Mouse (Mus musculus) heart, embryonic 14.5 days (tissue): Measurements from ENCODE around the gene Aadacl2. TPM values are rescaled to one million over a fixed set of nuclear protein-coding genes. Genes with fewer than 3 reads are reported as not detected.

Experiments
- ATAC-seq: fragments of 200-750 bp; cut with Nextera tagmentation; 2 replicates; pipeline ENCODE4 v1.8.0; 2017; ENCODE audit warnings: low read depth, moderate TSS enrichment; ENCODE audit not compliant: insufficient number of reproducible peaks, insufficient read depth, low FRiP score
- H3K27ac ChIP-seq, 2 experiments: fragments of 200-500 bp in 1 of 2; fragments of 300-500 bp in 1 of 2; sonication (generic) in 1 of 2; replicated peaks in 1 of 2; 2 replicates each; pipeline ENCODE4 v1.5.1; 2012 to 2014; ENCODE audit warnings: low read depth in 2 of 2, low read length in 2 of 2, control low read depth in 1 of 2, mild to moderate bottlenecking in 1 of 2, mixed read lengths in 1 of 2; ENCODE audit not compliant: control insufficient read depth in 1 of 2, insufficient read depth in 1 of 2
- H3K27me3 ChIP-seq: fragments of 300-500 bp; sonication (generic); 2 replicates; pipeline ENCODE4 v1.6.1; 2014; ENCODE audit warnings: mild to moderate bottlenecking, low read length, control low read depth; ENCODE audit not compliant: control insufficient read depth, insufficient read depth
- H3K36me3 ChIP-seq: fragments of 300-500 bp; sonication (generic); 2 replicates; pipeline ENCODE4 v1.6.1; 2014; ENCODE audit warnings: mild to moderate bottlenecking, control low read depth, low read length, mixed read lengths; ENCODE audit not compliant: control insufficient read depth, insufficient read depth
- H3K4me1 ChIP-seq, 2 experiments: fragments of 200-500 bp in 1 of 2; fragments of 300-500 bp in 1 of 2; sonication (generic) in 1 of 2; 2 replicates each; pipeline ENCODE4 v1.6.1; 2012 to 2014; ENCODE audit warnings: low read length in 2 of 2, control low read depth in 1 of 2, mixed read lengths in 1 of 2; ENCODE audit not compliant: control insufficient read depth in 2 of 2, insufficient read depth in 2 of 2
- H3K4me2 ChIP-seq: fragments of 300-500 bp; sonication (generic); 2 replicates; pipeline ENCODE4 v1.6.1; 2014; ENCODE audit warnings: mild to moderate bottlenecking, low read length
- H3K4me3 ChIP-seq, 2 experiments: fragments of 200-500 bp in 1 of 2; fragments of 300-500 bp in 1 of 2; sonication (generic) in 1 of 2; 2 replicates each; pipeline ENCODE4 v1.5.1; 2012 to 2014; ENCODE audit warnings: low read length in 2 of 2, mild to moderate bottlenecking in 2 of 2, control low read depth in 1 of 2, low read depth in 1 of 2, moderate library complexity in 1 of 2; ENCODE audit not compliant: control insufficient read depth in 1 of 2, insufficient read depth in 1 of 2
- H3K9ac ChIP-seq: fragments of 300-500 bp; sonication (generic); 2 replicates; pipeline ENCODE4 v1.6.1; 2014; ENCODE audit warnings: mild to moderate bottlenecking, low read length
- H3K9me3 ChIP-seq: fragments of 300-500 bp; sonication (generic); 2 replicates; pipeline ENCODE4 v1.6.1; 2016; ENCODE audit warnings: low read length, control low read depth; ENCODE audit not compliant: control insufficient read depth
- WGBS: fragments of 180-500 bp; shearing (Covaris S2); extraction: QIAGEN DNeasy Blood & Tissue Kit; methylation state at CpG from one replicate; pipeline ENCODE4 v1.1.7; 2014; 5-methylcytosine and 5-hydroxymethylcytosine counted together
- polyA plus RNA-seq: library from polyadenylated mRNA; unstranded; fragments of >200 nt; fragmentation: Nextera tagmentation; extraction: Ambion mirVana; gene quantifications from 2 replicates; pipeline ENCODE4 v1.2.1, GENCODE M21; 2014

The Aadacl2 gene
- polyA plus RNA-seq, 1 experiment from 2014 or later, result not detected

DNA sequence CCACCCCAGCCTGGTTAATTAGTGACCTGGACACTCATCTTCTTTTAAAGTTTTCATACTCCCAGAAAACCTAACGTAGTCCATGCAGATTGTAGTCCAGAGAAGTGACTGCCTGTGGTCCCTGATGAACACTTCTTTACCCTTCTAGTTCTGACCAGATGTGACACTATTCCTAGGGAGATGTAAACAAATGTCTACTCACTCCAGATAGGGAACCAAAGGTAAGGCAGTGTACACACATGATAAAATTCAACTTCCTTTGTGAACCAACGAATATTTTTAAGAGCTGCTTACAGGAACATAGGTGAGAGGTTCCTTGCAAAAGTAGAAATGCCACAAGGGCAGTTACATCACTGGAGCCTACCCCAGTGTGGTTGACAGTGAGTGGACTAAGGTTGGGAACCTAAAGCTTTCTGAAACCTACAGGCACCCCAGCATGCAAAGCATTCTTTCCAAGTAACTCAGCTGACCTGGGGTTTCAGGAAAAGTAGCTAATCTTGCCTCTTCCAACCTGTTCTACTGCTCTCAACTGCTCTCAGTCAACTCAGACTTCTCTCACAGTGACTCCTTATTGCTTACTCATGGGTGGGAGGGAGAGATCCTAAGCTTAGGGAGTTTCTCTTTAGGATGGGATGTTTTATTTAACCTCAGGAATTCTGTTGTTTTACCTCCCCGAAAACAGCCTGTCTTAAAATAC is 46.8 kb downstream of the Aadacl2 start:
- Histone ChIP-seq H3K9ac (no peak overlapping the region), H3K27ac (no peak overlapping the region), H3K4me2 (no peak overlapping the region), H3K4me1 (no peaks in the 10 kb centered on the region), H3K9me3 (no peaks in the 10 kb centered on the region), H3K4me3 (no peak overlapping the region), H3K27me3 (no peaks in the 10 kb centered on the region), H3K36me3 (no peaks in the 10 kb centered on the region)
- whole genome bisulfite sequencing, result 72% methylated on average over 3 of the region's 3 CpGs
- no peak for ATAC-seq

- H3K27me3 ChIP-seq, result no peaks in the 10 kb centered on the region
- H3K4me2 ChIP-seq, result no peak overlapping the region
- H3K9me3 ChIP-seq, result no peaks in the 10 kb centered on the region
- no peak overlapping the region for H3K27ac ChIP-seq
- H3K4me3 ChIP-seq, result no peak overlapping the region
- no peak overlapping the region for H3K9ac ChIP-seq
- no peaks in the 10 kb centered on the region for H3K4me1 ChIP-seq
- ATAC-seq, result no peak
- 83% methylated on average over 2 of the region's 2 CpGs for WGBS
- no peaks in the 10 kb centered on the region for H3K36me3 ChIP-seq
Observed at GRCm38 (mm10) chr3:60053931-60054330, 47.4 kb downstream of the Aadacl2 start.

GRCm38 (mm10) chr3:60056451-60056850 is 49.9 kb downstream of the Aadacl2 start:
- H3K4me2 ChIP-seq, result no peak overlapping the region
- H3K4me1 ChIP-seq, result no peaks in the 10 kb centered on the region
- H3K9me3 ChIP-seq, result no peaks in the 10 kb centered on the region
- H3K27me3 ChIP-seq, result no peaks in the 10 kb centered on the region
- WGBS, result 25% methylated on average over 3 of the region's 3 CpGs
- H3K36me3 ChIP-seq, result no peaks in the 10 kb centered on the region
- H3K9ac ChIP-seq, result no peak overlapping the region
- no peak overlapping the region for H3K27ac ChIP-seq
- H3K4me3 ChIP-seq, result no peak overlapping the region
- ATAC-seq, result no peak

DNA sequence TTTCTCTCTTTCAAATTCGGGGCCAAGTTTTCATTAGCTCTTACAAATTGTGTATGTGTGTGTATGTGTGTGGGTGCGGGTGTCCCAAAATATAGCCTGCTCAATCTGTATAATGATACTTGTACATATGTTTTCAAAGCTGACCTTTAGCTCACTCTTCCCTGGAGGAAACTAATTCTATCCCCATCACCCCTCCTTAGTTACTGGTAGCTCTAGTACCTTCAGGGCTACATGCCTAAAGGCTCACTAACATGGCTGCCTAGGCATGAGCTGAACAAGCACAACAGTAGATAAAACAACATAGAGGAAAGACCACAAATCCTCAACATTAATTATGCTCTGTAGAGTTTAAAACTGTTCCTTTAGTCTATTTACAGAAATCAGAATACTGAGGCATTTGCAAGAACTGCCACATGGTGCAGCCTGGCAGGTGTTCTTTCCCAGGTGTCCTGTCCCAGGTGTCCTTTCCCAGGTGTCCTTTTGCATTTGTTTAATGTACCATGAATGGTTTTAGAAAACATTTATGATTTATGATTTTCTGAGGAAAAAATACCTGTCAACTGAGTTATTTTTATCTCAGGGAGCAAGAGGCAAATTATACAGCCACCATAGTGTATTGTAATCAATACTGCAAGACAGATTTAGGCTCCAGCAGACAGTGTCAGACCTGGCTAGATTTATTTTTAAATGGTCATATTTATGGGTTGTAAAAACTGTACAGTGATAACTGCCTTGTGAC is 50.7 kb downstream of the Aadacl2 start:
- Histone ChIP-seq H3K4me1 (no peaks in the 10 kb centered on the region), H3K9me3 (no peaks in the 10 kb centered on the region), H3K36me3 (no peaks in the 10 kb centered on the region), H3K27ac (no peak overlapping the region), H3K9ac (no peak overlapping the region), H3K4me2 (no peak overlapping the region), H3K27me3 (no peaks in the 10 kb centered on the region), H3K4me3 (no peak overlapping the region)
- 72% methylated on average over 2 of the region's 2 CpGs for WGBS
- no peak for ATAC-seq

GRCm38 (mm10) chr3:60057809-60058082 is 51.2 kb downstream of the Aadacl2 start:
- Histone ChIP-seq H3K36me3 (no peaks in the 10 kb centered on the region), H3K27me3 (no peaks in the 10 kb centered on the region), H3K27ac (no peak overlapping the region), H3K9ac (no peak overlapping the region), H3K4me1 (no peaks in the 10 kb centered on the region), H3K9me3 (no peaks in the 10 kb centered on the region), H3K4me2 (no peak overlapping the region), H3K4me3 (no peak overlapping the region)
- WGBS, result 50% methylated on average over 1 of the region's 1 CpGs
- ATAC-seq, result no peak

Other genes starting within 250 kb of the Aadacl2 start
- not detected in 2 replicates for gene Gm8298, start 145.7 kb upstream of the Aadacl2 start, polyA plus RNA-seq
- gene C130079G13Rik, start 81.5 kb upstream of the Aadacl2 start, polyA plus RNA-seq, result not detected in 2 replicates
- not detected in 2 replicates for gene Aadac, start 19.0 kb downstream of the Aadacl2 start, polyA plus RNA-seq
- 0.12 TPM in 1 of 2 replicates, not detected in the other for gene Sucnr1, start 75.1 kb downstream of the Aadacl2 start, polyA plus RNA-seq